In the genomic region with DNA sequence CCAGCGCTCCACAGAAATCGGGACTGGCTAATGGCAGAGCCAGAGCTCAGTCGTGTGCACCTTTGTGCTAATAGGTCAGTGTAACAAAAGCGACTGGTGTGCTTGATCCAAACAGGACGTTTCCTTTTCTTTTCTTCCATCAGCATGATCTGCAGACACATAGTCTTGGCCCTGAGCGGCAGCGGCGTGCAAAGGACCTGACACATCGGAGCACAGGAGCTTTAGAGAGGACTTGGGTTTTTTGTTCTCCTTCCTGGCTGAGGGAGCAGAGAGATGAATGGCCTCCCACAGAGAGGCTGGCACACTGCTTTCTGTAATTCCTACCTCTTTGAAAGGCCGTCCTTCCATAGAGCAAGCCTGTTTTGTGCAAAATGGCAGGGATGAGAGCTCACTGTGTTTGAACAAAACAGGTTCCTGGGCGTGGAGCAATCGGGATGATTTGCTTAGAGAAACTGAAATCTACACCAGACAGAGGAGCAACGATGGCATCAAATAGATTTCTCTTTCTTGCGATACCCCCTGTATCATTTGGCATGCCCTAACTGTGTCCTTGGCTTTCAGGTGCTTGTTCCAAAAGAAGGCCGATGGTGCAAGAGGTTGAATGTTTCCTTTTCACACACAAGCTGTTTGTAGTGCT, we compare ENCODE assay signal across 12 mouse cellular contexts.
DNase-seq lines count a peak whose midpoint lies in the region; ATAC-seq and TF ChIP-seq lines count a peak whose summit lies in the region.
"Had no signal": no experiment of that assay in that cellular context is flagged by ENCODE, and none has a peak within 500 bp of the region (broad histone marks: within the 10 kb centered on the region; RNA-seq: fewer than 3 reads in every experiment).

No protein-coding gene starts in this region.

- H3K9ac ChIP-seq in hindbrain, postnatal 0 days (replicated peaks; ENCODE audit: low read length) = no peak overlapping the region
- H3K9ac ChIP-seq in kidney, embryonic 16.5 days (replicated peaks; ENCODE audit: low read length) = no peak overlapping the region
- H3K9ac ChIP-seq in stomach, postnatal 0 days (ENCODE audit: low read length) = no peak overlapping the region
- H3K9ac ChIP-seq: intestine, embryonic 15.5 days; liver, embryonic 15.5 days had no signal

- peak overlapping the region; percentile 82 for H3K27ac ChIP-seq in forebrain, embryonic 10.5 days
- peak overlapping the region; percentile 85 for H3K27ac ChIP-seq in hindbrain, postnatal 0 days
- no peak overlapping the region for H3K27ac ChIP-seq in kidney, embryonic 16.5 days (ENCODE audit: low read length)
- no peak overlapping the region for H3K27ac ChIP-seq in stomach, postnatal 0 days (replicated peaks)
- H3K27ac ChIP-seq: heart, embryonic 10.5 days; intestine, embryonic 15.5 days; liver, embryonic 15.5 days had no signal

- DNase-seq in ES-CJ7 (ENCODE audit: low read depth, low spot score) = peak; percentile 9
- DNase-seq in cerebellum, adult 11-12 months = peak; percentile 46
- DNase-seq in forebrain, embryonic 10.5 days (ENCODE audit: extremely low spot score, low spot score) = peak; percentile 48
- DNase-seq in hindbrain, postnatal 0 days (ENCODE audit: low spot score) = peak; percentile 70
- DNase-seq in gastrocnemius, postnatal 4 days (ENCODE audit: low spot score in 2 of 2) = no peak
- no peak for DNase-seq in stomach, postnatal 0 days (ENCODE audit: low spot score)
- DNase-seq: right cerebral cortex, postnatal 25 days had no signal

- H3K4me1 ChIP-seq in forebrain, embryonic 10.5 days = peaks cover 50% of the 10 kb centered on the region
- H3K4me1 ChIP-seq in hindbrain, postnatal 0 days (ENCODE audit: insufficient read depth, low read length) = peaks cover 30% of the 10 kb centered on the region
- peaks cover 16% of the 10 kb centered on the region for H3K4me1 ChIP-seq in kidney, embryonic 16.5 days (ENCODE audit: insufficient read depth, low read length)
- H3K4me1 ChIP-seq in stomach, postnatal 0 days (replicated peaks; ENCODE audit: control insufficient read depth, insufficient read depth) = no peaks in the 10 kb centered on the region
- H3K4me1 ChIP-seq: intestine, embryonic 15.5 days; liver, embryonic 15.5 days had no signal

- peak overlapping the region; percentile 19; the same call in 1 of the 2 replicates for H3K4me3 ChIP-seq in forebrain, embryonic 10.5 days
- no peak overlapping the region for H3K4me3 ChIP-seq in hindbrain, postnatal 0 days (ENCODE audit: low read length)
- H3K4me3 ChIP-seq in kidney, embryonic 16.5 days (ENCODE audit: low read length) = no peak overlapping the region
- H3K4me3 ChIP-seq in stomach, postnatal 0 days (ENCODE audit: low read depth, low read length) = no peak overlapping the region
- H3K4me3 ChIP-seq: heart, embryonic 10.5 days; intestine, embryonic 15.5 days; liver, embryonic 15.5 days had no signal

- TF ChIP-seq CTCF in hindbrain, postnatal 0 days (IDR thresholded peaks at IDR 0.05; ENCODE audit: low read depth) = no peak
- no peak for TF ChIP-seq CTCF in stomach, postnatal 0 days (IDR thresholded peaks at IDR 0.05; ENCODE audit: low read depth)

- no peak for TF ChIP-seq EP300 in stomach, postnatal 0 days (optimal IDR thresholded peaks at IDR 0.05)

- H3K36me3 ChIP-seq in forebrain, embryonic 10.5 days (replicated peaks) = no peaks in the 10 kb centered on the region
- H3K36me3 ChIP-seq in hindbrain, postnatal 0 days (ENCODE audit: insufficient read depth, low read length) = no peaks in the 10 kb centered on the region
- H3K36me3 ChIP-seq in kidney, embryonic 16.5 days (ENCODE audit: insufficient read depth, low read length) = peaks cover 2% of the 10 kb centered on the region; the same call in 1 of the 2 replicates
- H3K36me3 ChIP-seq in stomach, postnatal 0 days (ENCODE audit: control insufficient read depth, insufficient read depth, low read length) = no peaks in the 10 kb centered on the region
- H3K36me3 ChIP-seq: intestine, embryonic 15.5 days; liver, embryonic 15.5 days had no signal

- WGBS in forebrain, embryonic 10.5 days = 35% methylated on average over 15 of the region's 15 CpGs
- 20% methylated on average over 15 of the region's 15 CpGs for WGBS in hindbrain, postnatal 0 days
- 73% methylated on average over 15 of the region's 15 CpGs for WGBS in kidney, embryonic 16.5 days
- 72% methylated on average over 15 of the region's 15 CpGs for WGBS in stomach, postnatal 0 days

- H3K9me3 ChIP-seq in forebrain, embryonic 10.5 days = no peaks in the 10 kb centered on the region
- no peaks in the 10 kb centered on the region for H3K9me3 ChIP-seq in hindbrain, postnatal 0 days (ENCODE audit: low read length)
- no peaks in the 10 kb centered on the region for H3K9me3 ChIP-seq in kidney, embryonic 16.5 days (ENCODE audit: low read length)
- H3K9me3 ChIP-seq in stomach, postnatal 0 days (ENCODE audit: control insufficient read depth, low read length) = no peaks in the 10 kb centered on the region
- H3K9me3 ChIP-seq: heart, embryonic 10.5 days; intestine, embryonic 15.5 days; liver, embryonic 15.5 days had no signal

- H3K27me3 ChIP-seq in forebrain, embryonic 10.5 days (ENCODE audit: poor library complexity, severe bottlenecking) = peaks cover 38% of the 10 kb centered on the region
- H3K27me3 ChIP-seq in hindbrain, postnatal 0 days (ENCODE audit: insufficient read depth, low read length) = no peaks in the 10 kb centered on the region
- no peaks in the 10 kb centered on the region for H3K27me3 ChIP-seq in kidney, embryonic 16.5 days (ENCODE audit: insufficient read depth, low read length)
- no peaks in the 10 kb centered on the region for H3K27me3 ChIP-seq in stomach, postnatal 0 days (ENCODE audit: control insufficient read depth, insufficient read depth, low read length)
- H3K27me3 ChIP-seq: intestine, embryonic 15.5 days; liver, embryonic 15.5 days had no signal

- ATAC-seq in hindbrain, postnatal 0 days = peak; percentile 48
- no peak for ATAC-seq in megakaryocyte progenitor cell, adult 5-6 weeks (replicated peaks; ENCODE audit: poor library complexity)
- ATAC-seq in kidney, embryonic 16.5 days (ENCODE audit: low FRiP score, low TSS enrichment) = no peak
- no peak for ATAC-seq in stomach, postnatal 0 days (ENCODE audit: low FRiP score, low TSS enrichment)
- ATAC-seq: intestine, embryonic 15.5 days had no signal

- 0 out of 2 replicates have a peak overlapping the region, but pooled peaks have one; percentile 24 for H3K4me2 ChIP-seq in hindbrain, postnatal 0 days (ENCODE audit: low read depth, low read length)
- no peak overlapping the region for H3K4me2 ChIP-seq in kidney, embryonic 16.5 days (replicated peaks; ENCODE audit: low read depth, low read length)
- no peak overlapping the region for H3K4me2 ChIP-seq in stomach, postnatal 0 days (replicated peaks; ENCODE audit: low read depth)
- H3K4me2 ChIP-seq: intestine, embryonic 15.5 days; liver, embryonic 15.5 days had no signal

Comparison
In these comparisons a context has a peak if more than half of its experiments do, and no peak if none do; other contexts are left out.
1. DNase-seq: peak in ES-CJ7 (single experiment), cerebellum, adult 11-12 months (single experiment), forebrain, embryonic 10.5 days (single experiment) and hindbrain, postnatal 0 days (single experiment); none in gastrocnemius, postnatal 4 days (0 of 2) and stomach, postnatal 0 days (single experiment).
2. H3K27ac ChIP-seq: peak in forebrain, embryonic 10.5 days (single experiment) and hindbrain, postnatal 0 days (single experiment); none in kidney, embryonic 16.5 days (single experiment) and stomach, postnatal 0 days (single experiment).